In genomic region chr5:123132308-123133071, GRCm38 (mm10) we compare ENCODE assay signal across 8 mouse cellular contexts. TPM values are rescaled to one million over a fixed set of nuclear protein-coding genes. Genes with fewer than 3 reads are reported as not detected.
DNase-seq lines count a peak whose midpoint lies in the region; ATAC-seq and TF ChIP-seq lines count a peak whose summit lies in the region.

Gene Rhof, minus strand, starts transcription at chr5:123132692.

- peak within 1 kb of the TSS; percentile 99 for H3K4me3 ChIP-seq in embryonic facial prominence, embryonic 10.5 days
- H3K4me3 ChIP-seq in intestine, postnatal 0 days (ENCODE audit: low read depth, low read length) = peak within 1 kb of the TSS; percentile 42
- H3K4me3 ChIP-seq in limb, embryonic 11.5 days (ENCODE audit: low read depth, low read length) = peak within 1 kb of the TSS; percentile 21
- peak within 1 kb of the TSS; percentile 25 for H3K4me3 ChIP-seq in midbrain, embryonic 12.5 days

- peak within 1 kb of the TSS; percentile 59 for H3K27ac ChIP-seq in embryonic facial prominence, embryonic 10.5 days (replicated peaks)
- peak within 1 kb of the TSS; percentile 21 for H3K27ac ChIP-seq in intestine, postnatal 0 days (ENCODE audit: low read depth, low read length)
- H3K27ac ChIP-seq in limb, embryonic 11.5 days (replicated peaks; ENCODE audit: low read depth, low read length) = no peak within 1 kb of the TSS
- peak within 1 kb of the TSS; percentile 80 for H3K27ac ChIP-seq in midbrain, embryonic 12.5 days (replicated peaks)

- H3K4me1 ChIP-seq in embryonic facial prominence, embryonic 10.5 days = peaks cover 72% of the 10 kb centered on the region
- H3K4me1 ChIP-seq in intestine, postnatal 0 days (replicated peaks; ENCODE audit: control insufficient read depth, insufficient read depth, low read length) = peaks cover 12% of the 10 kb centered on the region
- H3K4me1 ChIP-seq in limb, embryonic 11.5 days (ENCODE audit: control insufficient read depth, insufficient read depth, low read length) = peaks cover 51% of the 10 kb centered on the region
- peaks cover 62% of the 10 kb centered on the region for H3K4me1 ChIP-seq in midbrain, embryonic 12.5 days

- H3K36me3 ChIP-seq in embryonic facial prominence, embryonic 10.5 days (replicated peaks) = peaks cover 56% of the 10 kb centered on the region
- H3K36me3 ChIP-seq in intestine, postnatal 0 days (ENCODE audit: control insufficient read depth, insufficient read depth) = no peaks in the 10 kb centered on the region; the same call in 1 of the 2 replicates
- H3K36me3 ChIP-seq in limb, embryonic 11.5 days (ENCODE audit: control insufficient read depth, insufficient read depth, low read length) = peaks cover 5% of the 10 kb centered on the region
- H3K36me3 ChIP-seq in midbrain, embryonic 12.5 days = peaks cover 54% of the 10 kb centered on the region

- peak within 1 kb of the TSS; percentile 81 for H3K4me2 ChIP-seq in intestine, postnatal 0 days (replicated peaks; ENCODE audit: low read depth)
- peak within 1 kb of the TSS; percentile 45 for H3K4me2 ChIP-seq in limb, embryonic 11.5 days (ENCODE audit: low read depth, severe bottlenecking)
- H3K4me2 ChIP-seq in midbrain, embryonic 12.5 days (replicated peaks) = peak within 1 kb of the TSS; percentile 100

- TF ChIP-seq CTCF in intestine, postnatal 0 days (IDR thresholded peaks at IDR 0.05; ENCODE audit: low read depth) = peak; percentile 95

- H3K27me3 ChIP-seq in embryonic facial prominence, embryonic 10.5 days (replicated peaks; ENCODE audit: low read depth, poor library complexity, severe bottlenecking) = peaks cover 17% of the 10 kb centered on the region
- H3K27me3 ChIP-seq in intestine, postnatal 0 days (replicated peaks; ENCODE audit: control insufficient read depth, insufficient read depth, low read length) = no peaks in the 10 kb centered on the region
- no peaks in the 10 kb centered on the region for H3K27me3 ChIP-seq in limb, embryonic 11.5 days (ENCODE audit: control insufficient read depth, insufficient read depth, low read length)
- H3K27me3 ChIP-seq in midbrain, embryonic 12.5 days = peaks cover 7% of the 10 kb centered on the region; the same call in 1 of the 2 replicates

- 3% methylated on average over 44 of the region's 44 CpGs for WGBS in embryonic facial prominence, embryonic 10.5 days
- 6% methylated on average over 41 of the region's 44 CpGs for WGBS in intestine, postnatal 0 days
- 4% methylated on average over 44 of the region's 44 CpGs for WGBS in limb, embryonic 11.5 days
- WGBS in midbrain, embryonic 12.5 days = 4% methylated on average over 43 of the region's 44 CpGs

- ATAC-seq in granulocyte monocyte progenitor cell, adult 5-6 weeks (replicated peaks; ENCODE audit: poor library complexity, severe bottlenecking) = peak; percentile 32
- ATAC-seq in intestine, postnatal 0 days = peak; percentile 19
- ATAC-seq in limb, embryonic 11.5 days (ENCODE audit: insufficient number of reproducible peaks, low FRiP score, low TSS enrichment, low read depth) = peak; percentile 44; the same call in 1 of the 2 replicates
- peak; percentile 59 for ATAC-seq in midbrain, embryonic 12.5 days (ENCODE audit: low FRiP score, low read depth)

- H3K9ac ChIP-seq in intestine, postnatal 0 days (ENCODE audit: low read depth, low read length) = peak within 1 kb of the TSS; percentile 60
- no peak within 1 kb of the TSS; the same call in 1 of the 2 replicates for H3K9ac ChIP-seq in limb, embryonic 11.5 days (ENCODE audit: low read length)
- peak within 1 kb of the TSS; percentile 35 for H3K9ac ChIP-seq in midbrain, embryonic 12.5 days (replicated peaks)

- no peaks in the 10 kb centered on the region for H3K9me3 ChIP-seq in embryonic facial prominence, embryonic 10.5 days
- H3K9me3 ChIP-seq in intestine, postnatal 0 days (ENCODE audit: control insufficient read depth) = no peaks in the 10 kb centered on the region
- no peaks in the 10 kb centered on the region for H3K9me3 ChIP-seq in limb, embryonic 11.5 days (ENCODE audit: control insufficient read depth, low read length)
- H3K9me3 ChIP-seq in midbrain, embryonic 12.5 days = no peaks in the 10 kb centered on the region

- peak; percentile 86 for DNase-seq in layer of hippocampus, adult 11-12 months (ENCODE audit: low spot score)
- DNase-seq in layer of hippocampus, adult 9-10 months (ENCODE audit: low spot score) = no peak
- DNase-seq in embryonic facial prominence, embryonic 10.5 days (ENCODE audit: low spot score) = peak; percentile 82
- DNase-seq in limb, embryonic 11.5 days (ENCODE audit: low spot score) = peak; percentile 85
- peak; percentile 89 to 94 for DNase-seq in spleen, adult 18-20 months

RNA-seq across cellular contexts. Expression of gene Rhof, which starts in this region (rescaled TPM):
- polyA plus RNA-seq in embryonic facial prominence, embryonic 10.5 days (2016; fragmentation: Nextera tagmentation; extraction: Ambion mirVana) = 1.2 and 2.2 TPM in 2 replicates
- 1.5 TPM in 1 of 2 replicates, not detected in the other for total RNA-seq in granulocyte monocyte progenitor cell, adult 5-6 weeks (2014; fragmentation: Nextera tagmentation)
- total RNA-seq in granulocyte monocyte progenitor cell, adult 5-6 weeks (2017) = 0.26 and 1.6 TPM in 2 replicates
- 17.0 TPM in 2 replicates for polyA plus RNA-seq in intestine, postnatal 0 days (2015; fragmentation: Nextera tagmentation; extraction: Ambion mirVana)
- 2.9 and 3.6 TPM in 2 replicates for polyA plus RNA-seq in limb, embryonic 11.5 days (2014; fragmentation: Nextera tagmentation; extraction: Ambion mirVana)
- 1.9 and 2.4 TPM in 2 replicates for polyA plus RNA-seq in midbrain, embryonic 12.5 days (2016; fragmentation: Nextera tagmentation; extraction: Ambion mirVana)

Comparison
In these comparisons a context has a peak if more than half of its experiments do, and no peak if none do; other contexts are left out.
1. H3K4me3 ChIP-seq: peak in every context shown above with its lines; median percentile 99 in embryonic facial prominence, embryonic 10.5 days; 42 in intestine, postnatal 0 days; 25 in midbrain, embryonic 12.5 days; 21 in limb, embryonic 11.5 days.
2. H3K4me2 ChIP-seq: peak in every context shown above with its lines; median percentile 100 in midbrain, embryonic 12.5 days; 81 in intestine, postnatal 0 days; 45 in limb, embryonic 11.5 days.